Mouse (Mus musculus): ENCODE data around the gene Rnf183.

- TF ChIP-seq CTCF (IDR thresholded peaks at IDR 0.05) (no peak), EP300 (IDR thresholded peaks at IDR 0.05) (no peak)
Measured at GRCm38 (mm10) chr4:62389592-62390512, 45.2 kb downstream of the Rnf183 start.
